Mouse (Mus musculus) ZHBTc4 (cell line): ENCODE data around the gene Gm40193.
"Not testable (repeated sequence)": the region's sequence is repeated elsewhere in the genome, so short reads cannot be mapped to it uniquely, and the experiment has no call there.

ENCODE experiments used
- DNase-seq: peaks from one replicate; pipeline ENCODE4 v3.0.0-alpha.2; 2011; ENCODE audit warnings: low read depth, low spot score

Gm40193 gene

DNA sequence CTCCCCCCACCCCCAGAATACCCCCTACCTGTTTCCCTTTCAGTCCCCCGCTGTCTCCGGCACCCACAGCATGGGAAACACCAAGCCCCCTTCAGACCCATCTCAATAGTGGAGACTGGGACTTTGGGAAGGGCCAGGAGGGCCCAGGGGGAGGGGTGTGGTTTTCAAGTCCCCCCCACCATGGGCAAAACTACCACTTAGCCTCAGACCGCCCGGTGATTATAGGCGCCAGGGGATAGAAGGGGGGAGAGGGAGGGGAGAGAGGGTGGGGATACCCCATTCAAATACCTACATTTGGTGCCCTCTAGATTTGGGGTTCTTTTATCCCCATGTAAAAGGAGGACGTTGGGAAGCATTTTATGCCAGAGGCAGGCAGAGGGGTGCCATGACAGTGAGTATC is at the start of gene Gm40193:
Gm40193 (minus strand) TSS at position 101 of the 400 bp plus-strand sequence.
- no peak for DNase-seq

DNA sequence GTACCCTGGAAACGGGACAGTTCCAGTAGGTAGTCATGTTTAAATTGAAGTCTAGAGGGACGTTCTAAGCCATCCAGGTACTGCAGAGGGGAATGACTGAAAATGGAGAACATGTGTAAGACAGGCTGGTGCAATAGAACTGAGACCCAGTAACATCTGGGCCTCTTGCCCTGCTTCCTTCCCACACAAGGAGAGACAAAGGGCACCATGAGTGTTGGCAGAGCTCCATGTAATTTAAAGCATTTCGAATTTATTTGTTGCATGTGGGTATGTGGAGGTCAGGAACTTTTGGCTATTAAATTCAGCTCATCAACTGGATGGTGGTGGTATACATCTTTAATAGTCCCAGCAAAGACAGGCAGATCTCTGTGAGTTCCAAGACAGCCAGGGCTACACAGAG is 49.5 kb upstream of the Gm40193 start:
- no peak for DNase-seq

DNA sequence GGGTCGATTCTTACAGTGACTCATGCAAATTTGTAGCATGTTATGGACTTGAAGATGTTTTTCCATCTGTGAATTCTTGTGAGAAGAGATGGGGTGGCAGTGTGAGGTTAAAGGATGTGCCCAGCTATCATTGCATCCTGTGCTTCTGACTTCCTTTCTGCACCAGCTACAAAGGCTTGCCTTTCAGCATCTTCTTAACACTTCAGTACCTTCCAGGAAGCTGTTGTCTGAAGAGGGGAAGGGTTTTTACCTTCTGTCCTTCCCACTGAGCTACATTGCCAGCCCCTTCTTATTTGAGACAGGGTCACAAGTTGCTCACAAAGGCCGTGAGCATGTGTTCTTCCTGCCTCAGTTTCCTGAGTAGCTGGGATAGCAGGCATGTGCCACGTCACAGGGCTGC is 48.2 kb upstream of the Gm40193 start:
- no peak for DNase-seq

DNA sequence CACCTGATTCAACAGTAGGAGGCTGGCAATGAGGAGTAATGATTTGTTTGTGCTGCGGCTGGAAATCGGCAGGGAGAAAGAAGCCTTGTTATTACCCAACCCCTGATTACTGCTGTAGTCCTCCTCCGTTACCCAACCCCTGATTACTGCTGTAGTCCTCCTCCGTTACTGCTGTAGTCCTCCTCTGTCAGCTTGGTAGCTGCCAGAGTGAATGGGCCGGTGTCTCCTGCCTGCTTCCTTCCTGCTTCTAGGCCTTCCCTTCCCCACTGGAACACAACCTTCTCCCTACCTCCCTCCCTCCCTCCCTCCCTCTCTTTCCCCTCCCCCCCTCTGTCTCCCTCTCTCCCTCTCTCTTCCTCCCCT is 47.6 kb upstream of the Gm40193 start:
- DNase-seq: no peak

DNA sequence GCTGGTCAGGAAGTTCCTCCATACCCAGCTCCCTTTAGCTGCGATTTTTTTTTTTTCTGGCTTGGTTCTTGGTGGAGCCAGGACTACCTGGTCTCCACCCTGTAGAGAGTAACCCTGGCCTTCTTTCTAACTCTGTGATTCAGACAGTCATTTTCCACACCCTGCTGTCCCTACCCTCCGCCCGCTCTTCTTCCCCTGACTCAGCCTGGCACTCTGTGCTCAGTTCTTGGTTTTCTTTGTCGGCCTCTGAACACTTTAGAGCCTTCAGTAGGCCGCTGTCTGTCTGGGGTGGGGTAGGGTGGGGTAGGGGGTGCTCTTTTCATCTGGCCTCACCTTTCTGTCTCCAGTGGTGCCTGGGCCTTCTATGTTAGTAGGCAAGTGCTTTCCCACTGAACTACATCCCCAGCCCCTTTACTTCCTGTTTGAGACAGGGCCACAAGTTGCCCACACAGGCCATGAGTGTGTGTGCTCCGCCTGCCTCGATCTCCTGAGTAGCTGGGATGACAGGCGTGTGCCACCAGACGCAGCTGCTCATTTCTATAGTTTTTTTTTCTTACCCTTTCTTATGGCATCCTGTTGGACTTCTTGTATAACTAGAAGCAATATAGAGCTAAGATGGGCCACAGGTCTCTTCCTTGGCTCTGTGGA is 47.1 kb upstream of the Gm40193 start:
- no peak for DNase-seq

DNA sequence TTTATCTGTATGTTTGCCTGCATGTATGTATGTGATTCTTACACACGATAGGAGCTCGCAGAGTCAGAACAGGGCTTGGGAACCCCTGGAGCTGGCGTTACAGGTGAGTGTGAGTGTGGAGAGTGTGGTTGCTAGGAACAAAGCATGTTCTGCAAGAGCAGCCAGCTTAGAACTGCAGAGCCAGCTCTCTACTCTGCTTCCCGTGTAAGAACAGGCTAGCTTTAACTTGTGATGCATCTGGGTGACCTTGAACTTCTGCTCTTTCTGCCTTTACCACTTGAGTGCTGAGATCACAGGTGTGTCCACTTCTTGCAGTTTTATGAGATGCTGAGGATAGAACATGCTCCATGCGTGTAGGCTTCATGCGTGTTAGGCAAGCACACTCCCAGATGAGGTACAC is 46.2 kb upstream of the Gm40193 start:
- no peak for DNase-seq

DNA sequence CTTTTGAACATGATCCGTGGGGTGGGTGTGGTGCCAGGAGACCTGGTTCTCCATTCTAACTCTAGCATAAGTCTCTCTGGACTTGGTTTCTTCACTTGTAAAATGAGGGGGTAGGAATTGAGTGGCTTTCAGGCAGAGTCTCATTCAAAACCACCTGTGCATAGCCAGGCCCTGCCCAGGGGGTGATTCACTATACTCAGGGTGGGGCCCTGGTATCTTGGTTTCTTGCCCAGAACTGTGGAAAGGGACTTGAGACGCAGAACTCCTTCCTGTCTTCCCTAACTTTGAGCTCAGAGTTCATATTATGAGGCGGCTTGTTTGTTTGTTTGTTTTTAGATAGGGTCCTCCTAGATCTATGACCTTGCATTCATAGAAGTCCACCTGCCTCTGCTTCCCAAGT is 44.5 kb upstream of the Gm40193 start:
- DNase-seq: no peak

DNA sequence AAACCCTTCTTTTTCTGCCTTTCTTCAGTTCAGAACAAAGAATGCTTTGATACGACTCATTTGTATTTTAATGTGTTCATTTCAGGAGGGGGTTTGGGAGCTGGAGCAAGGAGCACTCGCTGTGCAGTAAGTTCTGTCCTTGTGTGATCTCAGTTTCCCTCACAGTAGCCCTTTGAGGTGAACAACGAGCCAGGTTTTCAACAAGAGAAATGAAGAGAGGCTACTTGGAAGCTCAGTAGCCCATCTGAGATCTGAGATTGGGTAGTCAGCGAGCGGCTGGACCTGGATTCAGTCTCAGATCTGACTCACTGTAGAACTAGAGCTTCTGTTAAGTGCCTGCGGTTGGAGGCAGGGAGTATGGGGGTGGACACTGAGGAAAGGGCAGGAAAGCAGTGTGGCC is 41.1 kb upstream of the Gm40193 start:
- DNase-seq: no peak

DNA sequence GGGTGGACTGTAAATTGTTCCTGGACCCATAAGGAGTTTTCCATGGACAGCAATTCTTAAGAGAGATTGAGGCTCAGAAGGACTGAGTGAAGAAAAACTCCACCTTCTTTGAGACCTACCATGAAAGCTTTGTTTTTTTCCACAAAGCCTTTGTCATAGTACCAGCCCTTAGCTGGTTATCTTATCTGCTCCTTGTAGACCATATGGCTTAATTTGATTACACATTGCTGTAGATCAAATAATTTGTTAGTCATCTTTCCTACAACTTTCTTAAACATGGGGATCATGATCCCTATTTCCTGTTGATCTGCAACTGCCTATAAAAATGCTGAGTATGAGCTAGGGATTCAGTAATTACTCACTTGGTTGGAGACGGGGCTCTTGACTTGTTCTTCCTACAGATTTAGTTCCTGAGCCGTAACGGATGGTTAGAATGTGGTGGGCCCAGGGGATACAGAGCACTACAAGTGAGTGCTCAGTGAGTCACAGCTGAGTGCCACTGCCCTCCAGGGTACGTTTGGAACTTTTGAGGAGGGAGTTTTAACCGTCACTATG is 39.7 kb upstream of the Gm40193 start:
- no peak for DNase-seq

DNA sequence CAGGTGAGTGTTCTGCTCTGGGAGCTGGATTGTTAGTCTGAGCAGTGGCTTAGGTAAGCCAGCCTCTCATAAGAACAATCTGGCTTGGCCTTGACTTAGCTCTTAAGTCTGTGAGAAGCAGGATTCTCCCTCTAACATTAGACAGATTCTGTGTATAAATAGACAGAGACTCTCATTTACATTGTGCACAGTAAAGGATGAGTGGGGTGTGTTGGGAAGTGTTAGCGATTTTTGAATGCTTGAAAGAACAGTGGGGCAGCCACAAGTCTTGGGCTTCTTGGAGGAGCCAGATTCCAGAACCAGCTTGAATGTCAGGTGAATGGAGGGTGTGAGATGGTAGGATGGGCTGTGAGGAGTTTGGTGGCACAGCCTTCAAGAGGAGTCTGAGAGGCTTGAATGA is 38.9 kb upstream of the Gm40193 start:
- no peak for DNase-seq

DNA sequence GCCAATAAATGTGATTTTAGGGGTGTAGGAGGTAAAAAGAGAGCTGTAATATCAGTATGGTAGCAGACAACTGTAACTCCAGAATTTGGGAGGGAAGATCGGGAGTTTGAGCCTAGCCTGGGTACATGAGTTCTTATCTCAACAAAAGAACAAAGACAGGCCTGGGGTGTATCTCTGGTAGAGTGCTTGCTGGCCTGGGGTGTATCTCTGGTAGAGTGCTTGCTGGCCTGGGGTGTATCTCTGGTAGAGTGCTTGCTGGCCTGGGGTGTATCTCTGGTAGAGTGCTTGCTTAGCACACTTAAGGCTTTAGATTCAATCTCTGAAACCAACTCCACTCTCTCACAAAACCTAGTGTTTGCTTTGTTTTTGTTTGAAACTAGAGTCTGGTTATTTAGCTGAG is 37.9 kb upstream of the Gm40193 start:
- DNase-seq: not testable (repeated sequence)

DNA sequence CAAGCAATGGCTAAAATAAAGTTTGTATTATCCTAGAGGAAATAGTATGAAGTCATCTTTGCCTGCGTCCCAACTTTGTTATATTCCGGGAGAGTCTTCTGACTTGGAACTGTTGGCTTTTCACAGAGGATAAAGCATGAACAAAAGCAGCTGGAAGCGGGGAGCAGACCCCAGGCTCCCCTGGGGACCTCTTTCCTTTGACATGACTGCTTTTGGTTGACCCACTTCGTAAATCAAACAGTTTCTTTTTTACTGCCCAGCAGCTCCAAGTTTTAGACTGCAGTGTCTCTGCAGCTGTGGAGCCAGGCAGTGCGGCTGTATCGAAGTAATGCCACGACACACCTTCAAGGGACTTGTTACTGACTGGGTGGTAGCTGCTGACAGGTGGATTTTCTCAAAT is 33.8 kb upstream of the Gm40193 start:
- DNase-seq: no peak

DNA sequence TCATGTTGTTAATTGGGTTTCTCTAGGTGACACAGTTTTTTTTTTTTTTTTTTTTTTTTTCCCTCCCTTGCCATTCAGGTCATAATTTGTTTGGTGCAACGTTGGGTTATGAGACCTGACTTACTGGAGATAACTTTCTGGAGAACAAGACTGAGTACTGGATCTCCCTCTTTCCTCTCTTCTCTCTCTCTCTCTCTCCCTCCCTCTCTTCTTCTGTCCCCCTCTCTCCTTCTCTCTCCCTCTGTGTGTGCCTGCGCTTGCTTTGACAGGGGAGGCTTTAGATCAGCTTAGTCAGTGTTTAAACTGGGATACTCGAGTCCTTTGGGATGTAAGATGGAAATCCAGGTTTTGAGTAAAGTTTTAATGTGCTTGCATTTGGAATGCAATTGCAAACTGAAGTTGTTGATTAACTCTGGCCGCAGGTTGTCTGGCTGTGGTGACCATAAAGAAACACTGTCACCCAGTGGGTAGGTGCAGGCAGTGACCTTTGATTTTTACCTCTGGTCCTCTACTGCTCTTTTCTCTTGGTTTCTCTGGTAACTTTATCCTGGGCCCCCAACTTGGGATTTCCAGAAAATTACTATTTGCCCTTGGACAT is 31.6 kb upstream of the Gm40193 start:
- DNase-seq: no peak

DNA sequence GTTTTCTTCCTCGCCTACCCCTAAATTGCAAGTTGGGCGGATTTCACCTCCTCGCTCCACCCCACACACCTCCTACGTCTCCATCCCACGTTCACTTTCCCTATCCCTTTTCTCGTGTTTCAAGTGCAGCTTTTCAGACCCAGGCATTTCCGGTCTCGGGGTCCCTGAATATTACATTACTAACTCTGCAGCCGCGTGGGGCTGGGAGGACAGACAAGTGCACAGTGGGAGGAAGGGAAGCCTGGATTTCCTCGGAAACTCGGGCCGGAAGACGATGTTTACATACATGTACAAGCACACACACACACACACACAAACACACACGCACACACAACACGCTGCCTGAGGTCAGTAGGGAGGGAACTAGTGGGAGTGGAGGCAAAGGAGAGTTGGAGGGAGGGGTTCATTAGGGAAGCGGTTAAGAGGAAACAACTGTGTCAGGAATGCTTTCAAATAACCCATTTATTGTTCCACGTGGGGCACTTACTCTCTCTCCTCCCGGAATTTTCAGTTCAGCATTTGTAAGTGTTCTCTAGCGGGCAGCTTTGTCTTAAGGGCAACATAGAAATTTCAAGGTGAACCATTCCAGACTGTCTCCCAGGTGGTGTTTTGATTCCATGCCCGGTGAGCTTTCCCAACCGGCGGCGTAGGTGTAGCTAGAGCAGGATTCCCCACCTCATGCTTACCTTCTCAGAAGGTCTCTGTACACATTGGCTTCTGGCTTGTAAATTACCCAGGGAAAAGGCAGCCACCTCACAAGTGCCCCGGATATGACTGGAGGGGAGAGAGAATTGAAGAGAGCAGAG is 30.9 kb upstream of the Gm40193 start:
- peak; percentile 46 for DNase-seq

DNA sequence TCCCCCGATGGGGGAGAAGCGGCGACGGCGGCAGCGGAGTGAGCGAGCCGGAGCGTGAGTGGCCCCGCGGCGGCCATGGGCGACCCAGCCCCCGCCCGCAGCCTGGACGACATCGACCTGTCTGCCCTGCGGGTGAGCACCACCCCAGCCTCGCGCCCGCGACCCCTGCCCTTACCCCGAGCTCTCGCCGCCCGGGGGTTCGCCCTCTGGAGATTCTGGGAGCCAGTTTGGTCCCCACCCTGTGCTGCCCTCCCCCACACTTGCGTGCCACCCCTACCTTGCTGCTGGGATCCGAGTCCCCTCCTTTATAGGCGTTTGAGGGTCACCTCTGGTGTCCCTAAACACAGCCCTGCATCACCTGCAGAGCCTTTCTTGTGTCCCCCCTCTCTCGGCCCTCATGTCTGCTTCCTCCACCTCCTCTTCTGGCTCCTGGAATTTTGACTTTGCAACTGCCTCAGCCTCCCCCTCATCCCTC is 30.3 kb upstream of the Gm40193 start:
- DNase-seq: no peak

DNA sequence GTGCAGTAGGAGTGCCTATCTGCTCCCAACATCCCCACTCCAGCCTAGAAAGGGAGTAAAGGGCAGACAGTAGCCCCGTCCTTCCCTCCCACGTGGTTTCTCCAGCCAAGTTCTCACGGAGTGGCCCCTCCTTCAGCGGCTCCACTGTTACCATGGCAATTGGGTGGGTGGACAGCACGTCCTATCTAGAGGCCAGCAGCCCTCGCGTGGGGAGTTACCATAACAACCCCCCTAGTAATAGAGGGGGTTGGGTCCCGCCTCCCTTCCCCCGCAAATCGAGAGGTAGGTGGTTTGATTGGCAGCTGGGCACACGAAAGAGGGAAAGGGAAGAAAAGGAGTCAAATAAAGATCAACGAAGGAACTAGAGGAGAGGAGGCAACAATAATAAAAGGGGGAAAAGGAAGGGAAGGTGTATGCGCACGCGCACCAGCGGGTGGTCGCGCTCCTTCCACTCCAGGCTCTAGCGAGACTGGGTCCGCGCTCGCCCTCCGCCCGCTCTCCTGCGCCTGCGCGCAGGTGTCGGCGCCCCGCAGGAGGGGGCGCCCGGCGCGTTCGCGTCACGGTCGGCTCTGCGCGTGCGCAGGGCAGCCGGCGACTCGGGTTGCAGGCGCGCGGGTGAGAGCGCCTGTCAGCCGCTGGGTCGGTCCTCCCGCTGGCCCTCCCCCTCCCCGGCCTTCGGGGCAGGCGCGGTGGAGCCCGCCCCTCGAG is 29.7 kb upstream of the Gm40193 start, which contains the start of gene Mink1:
Mink1 (plus strand) TSS at position 595 of the 708 bp plus-strand sequence.
- peak; percentile 95 for DNase-seq

DNA sequence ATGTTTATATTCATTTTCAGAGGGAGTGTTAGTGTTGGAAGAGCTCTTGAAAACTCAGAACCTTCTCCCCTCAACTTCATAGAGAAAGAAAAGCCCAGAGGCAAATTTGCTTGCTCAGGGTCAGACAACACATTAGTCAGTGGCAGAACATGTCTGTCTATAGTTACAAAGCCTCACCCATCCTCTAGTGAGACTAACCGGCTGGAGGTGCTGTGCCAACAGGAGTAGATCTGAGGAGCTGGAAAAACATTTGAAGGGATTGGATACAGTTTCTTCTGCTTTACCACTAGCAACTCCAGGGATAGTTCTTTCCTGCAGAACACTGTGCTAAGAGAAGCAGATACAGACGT is 29.2 kb upstream of the Gm40193 start:
- DNase-seq: no peak

DNA sequence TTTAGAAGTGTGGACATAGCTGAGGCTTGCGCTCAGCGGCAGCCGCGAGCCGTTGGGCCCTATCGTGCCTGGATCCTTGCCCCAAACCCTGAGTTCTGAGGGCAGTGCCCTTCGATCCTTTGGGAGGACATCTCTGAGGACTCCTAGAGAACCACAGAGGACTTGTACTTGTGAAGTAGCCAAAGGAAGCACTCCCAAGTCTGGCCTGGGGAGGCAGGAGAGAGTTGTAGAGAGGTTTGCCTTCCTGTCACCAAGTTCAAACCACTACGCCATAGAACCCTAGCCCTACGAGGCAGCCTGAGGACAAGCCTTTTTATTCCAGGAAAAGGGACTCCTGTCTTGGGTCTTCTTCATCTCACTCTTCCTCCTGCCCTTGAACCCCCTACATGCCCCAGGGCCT is 24.8 kb upstream of the Gm40193 start:
- peak; percentile 63 for DNase-seq

DNA sequence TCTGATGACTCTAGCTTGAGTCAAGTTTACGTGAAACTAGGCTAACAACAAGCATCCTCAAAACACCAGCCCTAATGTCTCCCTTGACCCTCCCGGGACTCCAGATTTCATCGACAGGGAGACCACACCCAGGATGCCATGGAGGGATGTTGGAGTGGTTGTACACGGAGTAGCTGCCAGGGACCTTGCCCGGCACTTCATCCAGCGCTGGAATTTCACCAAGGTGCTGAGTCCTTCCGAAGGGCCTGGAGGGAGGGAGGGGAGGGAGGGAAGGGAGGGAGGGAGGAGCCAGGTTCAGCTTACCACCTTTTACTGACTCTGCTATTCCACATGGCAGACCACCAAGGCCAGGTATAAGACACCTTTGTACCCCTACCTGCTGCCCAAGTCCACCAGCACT is 21.2 kb upstream of the Gm40193 start:
- no peak for DNase-seq

DNA sequence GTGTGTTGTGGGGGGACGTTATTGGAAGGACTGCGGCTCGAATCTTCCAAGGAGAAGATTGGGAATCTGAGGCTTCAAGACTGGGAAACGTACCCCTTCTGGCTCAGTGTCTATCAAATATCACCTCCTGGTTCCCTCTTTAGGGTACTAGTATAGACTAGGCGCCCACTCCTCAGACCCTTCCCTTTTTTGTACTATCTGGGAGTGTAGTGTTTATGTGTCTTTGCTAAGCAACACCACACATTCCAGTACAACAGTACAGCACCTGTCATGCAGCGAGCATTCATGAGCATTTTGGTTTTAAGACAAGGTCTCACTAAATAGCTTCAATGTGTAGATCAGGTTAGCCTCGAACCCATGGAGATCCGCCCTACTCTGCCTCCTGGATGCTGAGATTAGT is 18.8 kb upstream of the Gm40193 start:
- no peak for DNase-seq

DNA sequence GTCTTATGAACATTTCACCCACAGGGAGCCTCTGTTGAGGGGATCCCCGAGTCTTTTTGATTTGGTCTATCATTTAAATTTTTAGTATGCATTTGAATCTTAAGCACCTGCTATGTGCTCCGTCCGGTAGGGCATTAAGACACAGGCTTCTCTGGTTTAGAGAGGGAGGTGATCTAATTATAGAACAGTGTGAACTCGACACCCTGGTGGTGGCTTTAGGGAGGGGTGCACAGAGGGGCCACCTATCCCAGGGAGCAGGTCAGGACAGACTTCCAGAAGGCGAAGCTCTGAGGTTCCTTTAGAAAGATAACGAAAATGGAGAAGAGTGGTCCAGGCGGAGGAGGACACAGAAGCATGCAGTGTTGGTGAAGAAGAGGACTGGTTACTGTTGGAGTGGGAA is 11.8 kb upstream of the Gm40193 start:
- no peak for DNase-seq

DNA sequence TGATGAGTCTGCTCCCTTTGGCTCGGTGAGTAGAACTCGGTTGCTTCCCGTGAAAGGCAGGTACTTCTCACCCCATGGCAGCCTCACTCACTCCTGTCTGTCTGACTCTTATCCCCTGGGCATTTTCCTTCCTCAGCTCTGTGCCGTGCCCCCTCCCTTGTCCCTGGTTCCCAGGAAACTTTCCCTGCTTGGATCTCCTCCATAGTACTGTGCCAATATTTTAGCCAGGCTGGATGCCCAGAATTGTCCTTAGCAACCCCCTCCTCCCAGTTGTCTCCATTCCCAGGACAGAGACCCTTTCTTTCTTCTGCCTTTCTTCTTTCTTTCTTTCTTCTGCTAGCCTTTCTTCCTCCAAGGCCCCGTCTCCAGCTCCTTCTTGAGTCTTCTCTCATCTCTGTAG is 8.7 kb upstream of the Gm40193 start:
- DNase-seq: no peak
